Mouse (Mus musculus) forebrain, embryonic 13.5 days (tissue): ENCODE results near the gene Avil. TPM values are rescaled to one million over a fixed set of nuclear protein-coding genes. Genes with fewer than 3 reads are reported as not detected.

ENCODE experiments used
- ATAC-seq: fragments of 200-750 bp; cut with Nextera tagmentation; 2 replicates; pipeline ENCODE4 v1.8.0; 2017
- H3K27ac ChIP-seq: fragments of 300-500 bp; sonication (generic); 2 replicates; pipeline ENCODE4 v1.5.1; 2015; ENCODE audit warnings: inconsistent platforms, mild to moderate bottlenecking, moderate library complexity
- H3K27me3 ChIP-seq: fragments of 300-500 bp; sonication (generic); 2 replicates; pipeline ENCODE4 v1.6.1; 2015; ENCODE audit warnings: mild to moderate bottlenecking, inconsistent platforms
- H3K36me3 ChIP-seq: fragments of 300-500 bp; sonication (generic); 2 replicates; pipeline ENCODE4 v1.6.1; 2015; ENCODE audit warnings: mild to moderate bottlenecking, inconsistent platforms; ENCODE audit not compliant: poor library complexity, severe bottlenecking
- H3K4me1 ChIP-seq: fragments of 300-500 bp; sonication (generic); 2 replicates; pipeline ENCODE4 v1.6.1; 2015; ENCODE audit warnings: inconsistent platforms
- H3K4me2 ChIP-seq: fragments of 300-500 bp; sonication (generic); 2 replicates; pipeline ENCODE4 v1.6.1; 2015; ENCODE audit warnings: inconsistent platforms, mild to moderate bottlenecking, moderate library complexity
- H3K4me3 ChIP-seq: fragments of 300-500 bp; sonication (generic); 2 replicates; pipeline ENCODE4 v1.5.1; 2015; ENCODE audit warnings: mild to moderate bottlenecking, inconsistent platforms
- H3K9ac ChIP-seq: fragments of 300-500 bp; sonication (generic); 2 replicates; pipeline ENCODE4 v1.6.1; 2015; ENCODE audit warnings: mild to moderate bottlenecking, inconsistent platforms
- H3K9me3 ChIP-seq: fragments of 300-500 bp; sonication (generic); replicated peaks from 2 replicates; pipeline ENCODE4 v1.6.1; 2016; ENCODE audit warnings: inconsistent platforms
- WGBS: fragments of 180-500 bp; shearing (Covaris S2); methylation state at CpG from one replicate; pipeline ENCODE4 v1.1.7; 2015; 5-methylcytosine and 5-hydroxymethylcytosine counted together
- polyA plus RNA-seq: library from polyadenylated mRNA; unstranded; fragments of >200 nt; fragmentation: Nextera tagmentation; extraction: Ambion mirVana; gene quantifications from 2 replicates; pipeline ENCODE4 v1.2.1, GENCODE M21; 2015

Gene Avil
- polyA plus RNA-seq, 1 experiment from 2014 or later: 0.19 TPM

DNA sequence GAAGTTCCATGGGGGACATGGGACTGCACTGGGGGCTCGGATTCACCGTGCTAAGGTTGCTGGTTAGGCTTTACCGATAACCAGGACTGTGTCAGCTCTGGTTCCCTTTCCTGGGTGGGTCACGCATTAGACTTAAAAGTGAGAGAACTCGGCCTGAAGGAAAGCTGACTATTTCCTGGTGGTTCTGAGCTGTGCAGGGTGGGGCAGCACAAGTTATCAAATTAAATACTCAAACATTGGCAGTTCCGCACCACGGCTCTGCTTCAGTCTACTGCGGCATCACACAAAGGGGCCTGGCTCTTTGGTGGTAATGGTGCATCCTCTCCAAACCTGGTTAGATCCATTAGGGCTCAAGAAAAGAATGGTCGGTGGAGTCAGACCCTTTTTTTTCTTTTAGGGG lies 788 bp downstream of the Avil start:
- WGBS: 92% methylated on average over 9 of the region's 9 CpGs
- Histone ChIP-seq H3K27me3 (no peaks in the 10 kb centered on the region), H3K9me3 (no peaks in the 10 kb centered on the region), H3K4me2 (no peak overlapping the region), H3K4me1 (no peaks in the 10 kb centered on the region), H3K9ac (no peak overlapping the region), H3K36me3 (peaks cover 35% of the 10 kb centered on the region), H3K4me3 (no peak overlapping the region), H3K27ac (no peak overlapping the region)
- ATAC-seq: no peak

- no peaks in the 10 kb centered on the region for H3K9me3 ChIP-seq
- peaks cover 34% of the 10 kb centered on the region for H3K36me3 ChIP-seq
- WGBS: 75% methylated on average over 1 of the region's 1 CpGs
- no peak for ATAC-seq
- H3K27me3 ChIP-seq: no peaks in the 10 kb centered on the region
- no peak overlapping the region for H3K4me2 ChIP-seq
- no peak overlapping the region for H3K4me3 ChIP-seq
- H3K9ac ChIP-seq: no peak overlapping the region
- no peak overlapping the region for H3K27ac ChIP-seq
- H3K4me1 ChIP-seq: no peaks in the 10 kb centered on the region
Observed at GRCm38 (mm10) chr10:127002056-127002455, 1.5 kb downstream of the Avil start.

- H3K4me1 ChIP-seq: no peaks in the 10 kb centered on the region
- H3K9ac ChIP-seq: no peak overlapping the region
- H3K9me3 ChIP-seq: no peaks in the 10 kb centered on the region
- WGBS: 88% methylated on average over 5 of the region's 5 CpGs
- no peaks in the 10 kb centered on the region for H3K27me3 ChIP-seq
- no peak overlapping the region for H3K27ac ChIP-seq
- H3K4me2 ChIP-seq: no peak overlapping the region
- H3K4me3 ChIP-seq: no peak overlapping the region
- no peak for ATAC-seq
- H3K36me3 ChIP-seq: peaks cover 27% of the 10 kb centered on the region
Observed at GRCm38 (mm10) chr10:127002765-127003164, 2.3 kb downstream of the Avil start.

DNA sequence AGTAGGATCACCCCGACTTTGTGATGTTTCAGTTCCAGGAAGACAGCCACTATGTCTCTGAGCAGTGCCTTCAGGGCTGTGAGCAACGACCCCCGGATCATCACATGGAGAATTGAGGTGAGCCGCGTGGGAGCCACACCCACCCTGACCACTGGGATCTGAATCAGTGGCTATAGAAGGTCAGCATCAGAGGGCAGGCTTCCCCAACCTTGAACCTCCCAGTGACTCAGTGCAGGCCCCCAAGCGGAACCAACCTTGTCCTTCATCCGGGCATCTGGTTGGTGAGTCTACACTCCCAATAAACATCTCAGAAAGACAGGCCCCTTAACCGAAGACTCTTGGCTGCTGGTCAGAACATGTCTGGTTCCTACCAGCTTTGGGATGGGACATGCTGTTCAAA lies 2.8 kb downstream of the Avil start:
- H3K27ac ChIP-seq: no peak overlapping the region
- H3K4me2 ChIP-seq: no peak overlapping the region
- H3K4me3 ChIP-seq: no peak overlapping the region
- ATAC-seq: no peak
- H3K9ac ChIP-seq: no peak overlapping the region
- no peaks in the 10 kb centered on the region for H3K4me1 ChIP-seq
- H3K9me3 ChIP-seq: no peaks in the 10 kb centered on the region
- H3K27me3 ChIP-seq: no peaks in the 10 kb centered on the region
- H3K36me3 ChIP-seq: peaks cover 21% of the 10 kb centered on the region
- 84% methylated on average over 8 of the region's 8 CpGs for WGBS

DNA sequence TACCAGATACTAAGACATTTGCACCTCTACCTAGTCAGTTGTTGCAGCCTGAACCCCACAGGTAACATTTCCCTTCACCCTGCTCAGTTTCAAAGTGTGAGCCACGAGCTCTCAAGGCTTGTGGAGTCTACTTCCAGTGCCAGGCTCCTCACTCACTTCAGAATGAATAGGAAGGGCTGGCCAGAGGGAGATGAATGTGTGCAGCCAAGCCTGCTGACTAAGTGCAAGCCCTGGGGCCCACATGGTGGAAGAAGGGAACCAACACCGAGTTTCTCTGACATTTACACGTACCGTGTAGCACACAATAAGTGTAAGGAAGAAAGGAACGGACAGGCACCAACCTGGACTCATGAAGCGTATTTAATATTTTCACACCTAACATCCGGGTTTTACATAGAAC lies 3.3 kb downstream of the Avil start:
- ATAC-seq: no peak
- WGBS: 70% methylated on average over 7 of the region's 7 CpGs
- Histone ChIP-seq H3K4me2 (no peak overlapping the region), H3K36me3 (peaks cover 17% of the 10 kb centered on the region), H3K4me1 (no peaks in the 10 kb centered on the region), H3K27me3 (no peaks in the 10 kb centered on the region), H3K9ac (no peak overlapping the region), H3K4me3 (no peak overlapping the region), H3K9me3 (no peaks in the 10 kb centered on the region), H3K27ac (no peak overlapping the region)

DNA sequence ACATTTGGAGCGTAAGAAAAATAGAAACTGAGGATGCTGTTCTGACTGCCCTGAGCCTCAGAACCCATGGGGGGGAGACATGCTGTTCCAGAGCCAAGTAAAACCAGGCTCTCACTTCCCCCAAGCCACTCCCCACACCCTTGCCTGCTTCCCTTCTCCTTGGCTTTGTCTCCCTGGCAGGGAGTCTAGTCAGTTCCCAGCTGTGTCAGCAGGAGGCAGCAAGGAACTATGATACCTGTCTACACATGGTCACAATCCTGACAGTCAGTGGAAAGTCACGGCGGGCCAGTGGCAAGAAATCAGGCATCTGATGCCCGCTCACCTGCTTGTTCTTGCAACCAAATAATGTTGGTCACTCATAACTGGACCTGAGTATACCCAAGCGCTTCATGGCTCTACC lies 16.0 kb downstream of the Avil start:
- Histone ChIP-seq H3K36me3 (no peaks in the 10 kb centered on the region), H3K4me1 (0 out of 2 replicates have a peak, but pooled peaks cover 2% of the 10 kb centered on the region), H3K9ac (no peak overlapping the region), H3K27ac (no peak overlapping the region), H3K9me3 (no peaks in the 10 kb centered on the region), H3K27me3 (no peaks in the 10 kb centered on the region), H3K4me2 (no peak overlapping the region), H3K4me3 (no peak overlapping the region)
- 63% methylated on average over 5 of the region's 5 CpGs for WGBS
- no peak for ATAC-seq

DNA sequence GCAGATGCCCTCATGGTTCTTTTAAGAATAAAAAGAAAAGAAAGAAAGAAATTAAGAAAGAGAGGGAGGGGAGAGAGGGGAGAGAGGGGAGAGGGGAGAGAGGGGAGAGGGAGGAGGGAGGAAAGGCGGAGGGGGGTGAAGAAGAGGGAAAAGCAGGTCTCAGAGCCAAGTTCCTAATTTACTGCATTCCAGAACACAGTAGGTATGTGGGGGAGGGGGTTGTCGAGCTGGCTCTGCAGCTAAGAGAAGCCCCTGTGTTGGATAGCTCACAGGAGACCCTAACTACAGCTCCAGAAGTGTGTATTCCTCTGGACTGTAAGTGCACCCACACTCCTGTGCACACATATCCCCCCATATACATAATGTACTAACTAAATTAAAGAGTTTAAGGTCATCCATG lies 16.6 kb downstream of the Avil start:
- no peak for ATAC-seq
- no peak overlapping the region for H3K4me2 ChIP-seq
- no peak overlapping the region for H3K9ac ChIP-seq
- no peak overlapping the region for H3K4me3 ChIP-seq
- 6% methylated on average over 1 of the region's 2 CpGs for WGBS
- H3K4me1 ChIP-seq: 0 out of 2 replicates have a peak, but pooled peaks cover 2% of the 10 kb centered on the region
- H3K27ac ChIP-seq: no peak overlapping the region
- peaks cover 5% of the 10 kb centered on the region for H3K36me3 ChIP-seq
- no peaks in the 10 kb centered on the region for H3K27me3 ChIP-seq
- H3K9me3 ChIP-seq: no peaks in the 10 kb centered on the region

GRCm38 (mm10) chr10:127018422-127018821 lies 17.9 kb downstream of the Avil start:
- Histone ChIP-seq H3K4me3 (no peak overlapping the region), H3K36me3 (peaks cover 16% of the 10 kb centered on the region), H3K4me1 (0 out of 2 replicates have a peak, but pooled peaks cover 2% of the 10 kb centered on the region), H3K4me2 (no peak overlapping the region), H3K27ac (no peak overlapping the region), H3K27me3 (no peaks in the 10 kb centered on the region), H3K9me3 (no peaks in the 10 kb centered on the region), H3K9ac (no peak overlapping the region)
- ATAC-seq: no peak
- WGBS: 78% methylated on average over 16 of the region's 16 CpGs

GRCm38 (mm10) chr10:127030336-127031296 lies 30.1 kb downstream of the Avil start, which contains the start of gene Tsfm:
Gene Tsfm, minus strand, starts transcription at chr10:127030840.
- peak within 1 kb of the TSS; percentile 92 for H3K9ac ChIP-seq
- peak within 1 kb of the TSS; percentile 57 for H3K27ac ChIP-seq
- WGBS: 5% methylated on average over 56 of the region's 56 CpGs
- H3K4me1 ChIP-seq: peaks cover 6% of the 10 kb centered on the region
- H3K4me3 ChIP-seq: peak within 1 kb of the TSS; percentile 92
- H3K36me3 ChIP-seq: peaks cover 32% of the 10 kb centered on the region
- no peaks in the 10 kb centered on the region for H3K9me3 ChIP-seq
- peak; percentile 91 for ATAC-seq
- peak within 1 kb of the TSS; percentile 91 for H3K4me2 ChIP-seq
- H3K27me3 ChIP-seq: no peaks in the 10 kb centered on the region

GRCm38 (mm10) chr10:127033301-127033741 lies 32.8 kb downstream of the Avil start:
- no peaks in the 10 kb centered on the region for H3K27me3 ChIP-seq
- no peak overlapping the region for H3K9ac ChIP-seq
- peaks cover 6% of the 10 kb centered on the region for H3K4me1 ChIP-seq
- peaks cover 5% of the 10 kb centered on the region for H3K36me3 ChIP-seq
- 87% methylated on average over 8 of the region's 8 CpGs for WGBS
- H3K9me3 ChIP-seq: no peaks in the 10 kb centered on the region
- no peak overlapping the region for H3K27ac ChIP-seq
- ATAC-seq: no peak
- H3K4me2 ChIP-seq: no peak overlapping the region
- no peak overlapping the region for H3K4me3 ChIP-seq

GRCm38 (mm10) chr10:127036273-127036672 lies 35.8 kb downstream of the Avil start:
- Histone ChIP-seq H3K9me3 (no peaks in the 10 kb centered on the region), H3K9ac (no peak overlapping the region), H3K4me2 (no peak overlapping the region), H3K27ac (no peak overlapping the region), H3K36me3 (no peaks in the 10 kb centered on the region), H3K4me3 (no peak overlapping the region), H3K4me1 (peaks cover 7% of the 10 kb centered on the region; the same call in 1 of the 2 replicates), H3K27me3 (peaks cover 10% of the 10 kb centered on the region; the same call in 1 of the 2 replicates)
- 81% methylated on average over 12 of the region's 12 CpGs for WGBS
- no peak for ATAC-seq

- Histone ChIP-seq H3K4me1 (peaks cover 12% of the 10 kb centered on the region), H3K9me3 (no peaks in the 10 kb centered on the region), H3K4me3 (no peak overlapping the region), H3K27me3 (peaks cover 10% of the 10 kb centered on the region; the same call in 1 of the 2 replicates), H3K36me3 (no peaks in the 10 kb centered on the region), H3K9ac (no peak overlapping the region), H3K4me2 (no peak overlapping the region), H3K27ac (no peak overlapping the region)
- WGBS: 74% methylated on average over 12 of the region's 12 CpGs
- no peak for ATAC-seq
Observed at GRCm38 (mm10) chr10:127037641-127038040, 37.1 kb downstream of the Avil start.
